Mouse (Mus musculus) urinary bladder, postnatal 4 days (tissue): ENCODE measurements around the gene Sf3b4.
"Not testable (repeated sequence)": the region's sequence is repeated elsewhere in the genome, so short reads cannot be mapped to it uniquely, and the experiment has no call there.

Experiments used
- DNase-seq, 2 experiments: peaks; one replicate each; pipeline ENCODE4 v3.0.0; 2021 to 2022; ENCODE audit warnings: low spot score in 2 of 2

Sf3b4 gene

DNA sequence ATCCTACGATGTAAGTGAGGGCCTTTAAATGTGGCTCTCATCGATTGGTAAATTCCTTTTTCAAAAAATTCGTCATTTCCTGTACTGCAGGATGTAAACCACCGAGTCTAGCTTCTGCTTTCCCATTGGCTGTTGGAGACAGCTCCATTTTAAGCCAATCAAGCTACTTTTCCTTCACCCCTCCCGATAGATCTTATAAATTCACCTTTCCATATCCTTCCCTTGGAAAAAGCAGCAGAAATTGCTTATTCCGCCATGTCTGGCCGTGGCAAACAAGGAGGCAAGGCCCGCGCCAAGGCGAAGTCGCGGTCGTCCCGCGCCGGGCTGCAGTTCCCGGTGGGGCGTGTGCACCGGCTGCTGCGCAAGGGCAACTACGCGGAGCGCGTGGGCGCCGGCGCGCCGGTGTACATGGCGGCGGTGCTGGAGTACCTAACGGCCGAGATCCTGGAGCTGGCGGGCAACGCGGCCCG is 47.6 kb downstream of the Sf3b4 start, which contains the start of the genes Bola1 and Hist2h2ab:
Gene Bola1 (minus strand): TSS at position 49 of the 470 bp plus-strand sequence.
Gene Hist2h2ab (plus strand): TSS at position 205 of the 470 bp plus-strand sequence.
- DNase-seq, result peak; percentile 64 to 65

DNA sequence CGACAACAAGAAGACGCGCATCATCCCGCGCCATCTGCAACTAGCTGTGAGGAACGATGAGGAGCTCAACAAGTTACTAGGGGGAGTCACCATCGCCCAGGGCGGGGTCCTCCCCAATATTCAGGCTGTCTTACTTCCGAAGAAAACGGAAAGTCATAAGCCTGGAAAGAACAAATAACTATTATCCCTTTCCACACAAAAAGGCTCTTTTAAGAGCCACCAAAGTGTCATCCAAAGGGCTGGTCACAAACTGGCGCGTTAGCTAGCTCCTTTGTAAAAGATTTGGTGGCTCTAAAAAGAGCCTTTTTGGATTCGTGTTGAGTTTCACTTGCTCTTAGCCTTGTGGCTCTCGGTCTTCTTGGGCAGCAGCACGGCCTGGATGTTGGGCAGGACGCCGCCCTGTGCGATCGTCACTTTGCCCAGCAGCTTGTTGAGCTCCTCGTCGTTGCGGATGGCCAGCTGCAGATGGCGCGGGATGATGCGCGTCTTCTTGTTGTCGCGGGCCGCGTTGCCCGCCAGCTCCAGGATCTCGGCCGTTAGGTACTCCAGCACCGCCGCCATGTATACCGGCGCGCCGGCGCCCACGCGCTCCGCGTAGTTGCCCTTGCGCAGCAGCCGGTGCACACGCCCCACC is 48.1 kb downstream of the Sf3b4 start:
- DNase-seq, result not testable (repeated sequence)

DNA sequence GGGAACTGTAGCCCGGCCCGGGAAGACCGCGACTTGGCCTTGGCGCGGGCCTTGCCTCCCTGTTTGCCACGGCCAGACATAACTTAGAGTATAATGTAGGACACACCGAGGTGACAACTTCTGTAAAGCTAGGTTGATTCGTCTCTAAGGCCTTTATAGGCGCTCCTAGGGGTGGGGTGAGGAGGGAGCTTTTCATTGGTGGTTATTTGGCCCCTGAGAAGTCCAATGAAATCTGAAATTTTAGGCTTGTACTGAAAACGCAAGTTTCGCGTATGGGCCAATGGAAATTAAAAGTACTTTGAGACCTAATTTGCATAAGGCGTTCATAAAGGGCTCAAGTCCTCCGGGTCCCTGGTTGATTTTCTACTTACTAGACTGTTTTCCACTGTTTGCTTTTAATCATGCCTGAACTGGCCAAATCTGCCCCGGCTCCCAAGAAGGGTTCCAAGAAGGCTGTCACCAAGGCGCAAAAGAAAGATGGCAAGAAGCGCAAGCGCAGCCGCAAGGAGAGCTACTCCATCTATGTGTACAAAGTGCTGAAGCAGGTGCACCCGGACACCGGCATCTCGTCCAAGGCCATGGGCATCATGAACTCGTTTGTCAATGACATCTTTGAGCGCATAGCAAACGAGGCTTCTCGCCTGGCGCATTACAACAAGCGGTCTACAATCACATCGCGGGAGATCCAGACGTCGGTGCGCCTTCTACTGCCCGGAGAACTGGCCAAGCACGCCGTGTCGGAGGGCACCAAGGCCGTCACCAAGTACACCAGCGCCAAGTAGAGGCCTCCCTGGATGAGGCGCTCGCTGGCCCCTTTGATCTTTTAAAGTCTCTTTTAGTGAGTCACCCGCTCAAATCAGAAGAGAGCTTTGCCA is 48.9 kb downstream of the Sf3b4 start, which contains the start of the genes Hist2h2ac and Hist2h2be:
Gene Hist2h2ac (minus strand): TSS at position 116 of the 875 bp plus-strand sequence.
Gene Hist2h2be (plus strand): TSS at position 355 of the 875 bp plus-strand sequence.
- DNase-seq, result peak; percentile 71 to 76

DNA sequence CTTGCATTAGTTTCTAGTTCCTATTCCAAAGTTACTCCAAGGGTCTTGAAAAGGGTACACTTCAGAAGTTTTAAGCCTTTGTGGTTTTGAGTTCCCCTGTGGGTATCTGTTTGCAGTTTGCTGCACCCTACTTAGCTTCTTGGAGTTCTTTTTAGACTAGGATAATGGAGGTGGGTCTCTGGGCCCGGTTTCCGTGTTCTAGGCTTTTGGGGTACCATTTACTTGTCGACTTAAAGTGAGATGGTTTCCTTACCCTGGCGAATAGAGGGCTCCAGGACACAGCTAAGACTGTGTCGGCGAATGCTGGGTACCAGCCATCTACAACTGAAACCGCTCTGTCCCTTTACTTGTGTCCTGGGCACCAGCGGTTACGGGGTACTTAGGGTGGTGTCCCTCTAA is 49.5 kb downstream of the Sf3b4 start:
- no peak for DNase-seq

DNA sequence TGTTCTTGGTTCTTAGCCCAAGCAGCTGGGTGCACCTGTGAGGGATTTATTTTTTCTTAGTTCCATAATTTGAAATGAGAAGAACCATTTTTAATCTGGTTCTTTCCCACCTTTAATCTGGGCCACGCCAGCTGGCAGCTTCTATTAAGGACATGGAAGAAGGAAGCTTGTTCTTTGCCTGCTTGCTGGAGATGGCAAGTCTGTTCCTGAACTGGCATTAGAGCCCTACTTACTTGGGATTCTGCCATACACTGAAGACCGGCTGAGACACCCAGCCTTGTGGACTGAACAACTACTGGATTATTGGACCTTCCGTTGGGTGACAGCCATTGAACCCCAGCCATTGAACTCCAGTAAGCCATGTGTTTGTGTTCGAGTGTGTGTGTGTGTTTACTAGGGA is 50.6 kb downstream of the Sf3b4 start:
- DNase-seq, result no peak

DNA sequence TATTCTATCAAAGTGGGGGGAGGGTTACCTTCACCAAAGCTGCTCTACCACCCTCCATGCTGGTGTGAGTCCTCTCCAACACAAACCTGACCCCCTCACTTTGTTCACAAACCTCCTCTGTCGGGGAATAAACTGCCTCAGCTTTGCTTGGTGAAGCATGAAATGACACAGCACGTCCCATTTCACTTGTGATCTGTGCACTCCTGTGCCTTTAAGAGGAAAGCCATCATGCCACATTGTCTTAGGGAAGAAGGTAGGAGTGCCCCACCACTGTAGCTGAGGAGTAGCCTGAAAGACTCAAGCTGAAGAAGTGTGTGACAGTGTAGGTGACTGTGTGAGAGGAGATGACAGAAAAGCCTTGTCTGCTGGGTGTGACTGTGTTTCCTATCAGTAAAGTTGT is 53.3 kb downstream of the Sf3b4 start:
- no peak for DNase-seq
